Mouse (Mus musculus): ENCODE data around the gene Stim2. TPM values are rescaled to one million over a fixed set of nuclear protein-coding genes. Genes with fewer than 3 reads are reported as not detected.
A peak's percentile ranks its signal among the peaks of the same experiment; 100 is the strongest.

Gene Stim2
- polyA plus RNA-seq, 1 experiment, result 23.6 TPM

DNA sequence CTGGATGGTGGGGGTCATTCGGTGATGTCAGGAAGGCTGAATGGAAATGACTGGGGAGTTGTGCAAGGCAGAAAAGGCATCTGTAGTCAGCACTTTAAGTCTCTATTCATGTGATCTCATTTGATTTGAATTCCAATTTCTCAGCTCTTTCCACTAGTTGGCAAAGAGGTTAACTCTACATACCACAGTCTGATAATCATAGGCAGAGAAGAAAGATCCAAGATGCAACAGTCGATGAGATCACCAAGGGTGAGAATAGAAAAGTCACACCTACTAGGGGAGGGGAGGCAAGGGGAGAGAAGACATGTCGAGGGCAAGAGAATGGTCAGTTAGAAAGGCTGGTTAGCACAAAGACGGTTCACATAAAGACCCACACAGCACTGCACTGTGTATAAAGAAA, 27.1 kb upstream of the Stim2 start:
- H3K4me3 ChIP-seq, result no peak overlapping the region
- H3ac ChIP-seq (ENCODE audit: control insufficient read depth, insufficient read length), result no peak overlapping the region
- no peak overlapping the region for H3K4me2 ChIP-seq (ENCODE audit: low read depth)
- H3K79me2 ChIP-seq (ENCODE audit: control insufficient read depth, insufficient read depth), result no peaks in the 10 kb centered on the region
- TF ChIP-seq E2F4 (IDR thresholded peaks at IDR 0.05; ENCODE audit: insufficient read depth) (no peak), POLR2AphosphoS2 (IDR thresholded peaks at IDR 0.05; ENCODE audit: insufficient read length, low read depth) (no peak), MAX (IDR thresholded peaks at IDR 0.05; ENCODE audit: low read depth) (no peak), USF1 (IDR thresholded peaks at IDR 0.05; ENCODE audit: low read depth) (no peak), CEBPB (IDR thresholded peaks at IDR 0.05; ENCODE audit: insufficient read depth, poor library complexity, severe bottlenecking) (no peak), REST (IDR thresholded peaks at IDR 0.05; ENCODE audit: insufficient read depth, insufficient read length) (no peak)
- H3K36me3 ChIP-seq (ENCODE audit: control insufficient read depth, insufficient read depth), result no peaks in the 10 kb centered on the region
- no peaks in the 10 kb centered on the region for H3K27me3 ChIP-seq (ENCODE audit: control insufficient read depth, insufficient read depth, insufficient read length)

DNA sequence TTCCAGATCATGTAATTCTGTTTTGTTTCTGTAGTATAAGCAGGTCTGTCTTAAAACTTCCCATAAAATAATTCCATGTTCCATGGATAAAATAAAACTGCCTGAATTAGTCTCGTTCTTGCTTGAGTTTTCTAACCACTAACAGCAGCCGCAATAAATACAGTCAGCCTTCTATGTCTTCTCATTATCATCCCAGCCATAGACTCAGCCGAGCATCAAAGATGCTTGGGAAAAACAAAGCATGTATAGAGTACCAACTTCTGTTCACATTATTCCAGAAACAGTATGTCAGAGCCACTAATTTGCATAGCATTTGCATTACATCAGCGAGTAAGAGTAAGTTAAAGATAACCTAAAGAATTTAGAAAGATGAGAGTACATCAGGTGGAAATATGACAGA, 25.4 kb upstream of the Stim2 start:
- no peak overlapping the region for H3K4me2 ChIP-seq (ENCODE audit: low read depth)
- H3K4me3 ChIP-seq, result no peak overlapping the region
- H3ac ChIP-seq (ENCODE audit: control insufficient read depth, insufficient read length), result no peak overlapping the region
- no peaks in the 10 kb centered on the region for H3K36me3 ChIP-seq (ENCODE audit: control insufficient read depth, insufficient read depth)
- TF ChIP-seq MYOG (IDR thresholded peaks at IDR 0.05; ENCODE audit: control insufficient read depth in 1 of 3, insufficient read depth in 1 of 3, insufficient read length in 2 of 3, low read depth in 2 of 3) (no peak), MAX (IDR thresholded peaks at IDR 0.05; ENCODE audit: low read depth) (no peak), POLR2A (IDR thresholded peaks at IDR 0.05; ENCODE audit: insufficient read length, low read depth) (no peak), MYOD1 (IDR thresholded peaks at IDR 0.05; ENCODE audit: control insufficient read depth in 1 of 3, insufficient read length in 2 of 3, low read depth in 2 of 3) (no peak), REST (IDR thresholded peaks at IDR 0.05; ENCODE audit: insufficient read depth, insufficient read length) (no peak), TCF3 (IDR thresholded peaks at IDR 0.05; ENCODE audit: insufficient read length, low read depth) (no peak), CEBPB (IDR thresholded peaks at IDR 0.05; ENCODE audit: insufficient read depth, poor library complexity, severe bottlenecking) (no peak), POLR2AphosphoS2 (IDR thresholded peaks at IDR 0.05; ENCODE audit: insufficient read length, low read depth) (no peak), USF1 (IDR thresholded peaks at IDR 0.05; ENCODE audit: low read depth) (no peak), E2F4 (IDR thresholded peaks at IDR 0.05; ENCODE audit: insufficient read depth) (no peak), SRF (IDR thresholded peaks at IDR 0.05; ENCODE audit: control insufficient read depth, insufficient read length, low read depth) (no peak), TCF12 (IDR thresholded peaks at IDR 0.05; ENCODE audit: insufficient read depth, poor library complexity, severe bottlenecking) (no peak)
- no peaks in the 10 kb centered on the region for H3K79me2 ChIP-seq (ENCODE audit: control insufficient read depth, insufficient read depth)
- H3K27me3 ChIP-seq (ENCODE audit: control insufficient read depth, insufficient read depth, insufficient read length), result no peaks in the 10 kb centered on the region

DNA sequence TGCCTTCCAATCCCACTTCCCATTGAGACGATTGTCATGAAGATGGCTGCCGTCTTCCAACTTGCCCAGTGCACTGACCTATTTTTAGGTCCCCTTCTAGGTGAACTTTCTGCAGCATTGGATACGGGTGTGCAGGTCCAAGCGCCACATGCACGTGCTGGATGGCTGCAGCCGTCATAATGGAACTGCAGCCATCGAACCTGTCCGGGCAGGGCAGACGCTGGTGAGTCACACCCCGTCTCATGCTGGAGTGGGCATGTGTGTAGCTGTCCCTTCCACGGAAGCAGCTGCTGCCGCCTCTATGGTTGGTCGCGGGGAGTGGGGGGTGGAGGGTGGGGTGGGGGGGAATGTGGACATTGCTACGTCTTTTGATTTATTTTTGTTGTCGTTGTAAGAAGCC, 21.8 kb upstream of the Stim2 start:
- TF ChIP-seq MAX (IDR thresholded peaks at IDR 0.05; ENCODE audit: low read depth), result no peak
- peak in 2 of 3 experiments; percentile 82 to 95 for TF ChIP-seq MYOD1 (IDR thresholded peaks at IDR 0.05; ENCODE audit: control insufficient read depth in 1 of 3, insufficient read length in 2 of 3, low read depth in 2 of 3)
- no peak for TF ChIP-seq E2F4 (IDR thresholded peaks at IDR 0.05; ENCODE audit: insufficient read depth)
- peak; percentile 69 for TF ChIP-seq TCF3 (IDR thresholded peaks at IDR 0.05; ENCODE audit: insufficient read length, low read depth)
- peak; percentile 11 to 95 (median 95) for TF ChIP-seq MYOG (IDR thresholded peaks at IDR 0.05; ENCODE audit: control insufficient read depth in 1 of 3, insufficient read depth in 1 of 3, insufficient read length in 2 of 3, low read depth in 2 of 3)
- no peak for TF ChIP-seq CEBPB (IDR thresholded peaks at IDR 0.05; ENCODE audit: insufficient read depth, poor library complexity, severe bottlenecking)
- peak; percentile 23 for TF ChIP-seq TCF12 (IDR thresholded peaks at IDR 0.05; ENCODE audit: insufficient read depth, poor library complexity, severe bottlenecking)
- Histone ChIP-seq H3ac (ENCODE audit: control insufficient read depth, insufficient read length) (no peak overlapping the region), H3K27me3 (ENCODE audit: control insufficient read depth, insufficient read depth, insufficient read length) (no peaks in the 10 kb centered on the region), H3K4me2 (ENCODE audit: low read depth) (peak overlapping the region; percentile 37), H3K36me3 (ENCODE audit: control insufficient read depth, insufficient read depth) (no peaks in the 10 kb centered on the region), H3K4me3 (no peak overlapping the region), H3K79me2 (ENCODE audit: control insufficient read depth, insufficient read depth) (no peaks in the 10 kb centered on the region)

DNA sequence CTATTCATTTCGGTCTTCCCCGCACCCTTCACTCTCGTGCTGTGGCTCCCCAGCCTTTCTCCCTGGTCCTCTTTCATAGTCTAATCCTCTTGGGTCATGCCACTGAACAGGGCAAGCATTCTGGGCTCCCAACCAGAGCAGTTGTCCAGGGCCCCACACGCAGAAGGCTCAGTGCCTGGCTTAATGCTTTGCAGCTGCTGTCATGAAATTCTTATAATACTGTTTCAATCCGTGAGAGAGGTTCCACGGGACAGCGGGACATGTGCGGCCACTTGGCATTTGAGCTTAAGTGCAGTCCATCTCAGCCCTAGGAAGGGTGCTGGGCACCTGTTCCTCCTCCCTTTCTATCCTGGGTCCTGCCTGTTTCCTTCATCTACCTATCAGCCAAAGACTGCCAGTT, 21.2 kb upstream of the Stim2 start:
- TF ChIP-seq SRF (IDR thresholded peaks at IDR 0.05; ENCODE audit: control insufficient read depth, insufficient read length, low read depth) (no peak), TCF12 (IDR thresholded peaks at IDR 0.05; ENCODE audit: insufficient read depth, poor library complexity, severe bottlenecking) (peak; percentile 88), POLR2AphosphoS2 (IDR thresholded peaks at IDR 0.05; ENCODE audit: insufficient read length, low read depth) (no peak), CEBPB (IDR thresholded peaks at IDR 0.05; ENCODE audit: insufficient read depth, poor library complexity, severe bottlenecking) (no peak), MYOG (IDR thresholded peaks at IDR 0.05; ENCODE audit: control insufficient read depth in 1 of 3, insufficient read depth in 1 of 3, insufficient read length in 2 of 3, low read depth in 2 of 3) (peak; percentile 73 to 97 (median 94)), MAX (IDR thresholded peaks at IDR 0.05; ENCODE audit: low read depth) (no peak), USF1 (IDR thresholded peaks at IDR 0.05; ENCODE audit: low read depth) (no peak), TCF3 (IDR thresholded peaks at IDR 0.05; ENCODE audit: insufficient read length, low read depth) (peak; percentile 29), E2F4 (IDR thresholded peaks at IDR 0.05; ENCODE audit: insufficient read depth) (no peak), POLR2A (IDR thresholded peaks at IDR 0.05; ENCODE audit: insufficient read length, low read depth) (no peak), REST (IDR thresholded peaks at IDR 0.05; ENCODE audit: insufficient read depth, insufficient read length) (no peak), MYOD1 (IDR thresholded peaks at IDR 0.05; ENCODE audit: control insufficient read depth in 1 of 3, insufficient read length in 2 of 3, low read depth in 2 of 3) (peak; percentile 69 to 87 (median 71))

DNA sequence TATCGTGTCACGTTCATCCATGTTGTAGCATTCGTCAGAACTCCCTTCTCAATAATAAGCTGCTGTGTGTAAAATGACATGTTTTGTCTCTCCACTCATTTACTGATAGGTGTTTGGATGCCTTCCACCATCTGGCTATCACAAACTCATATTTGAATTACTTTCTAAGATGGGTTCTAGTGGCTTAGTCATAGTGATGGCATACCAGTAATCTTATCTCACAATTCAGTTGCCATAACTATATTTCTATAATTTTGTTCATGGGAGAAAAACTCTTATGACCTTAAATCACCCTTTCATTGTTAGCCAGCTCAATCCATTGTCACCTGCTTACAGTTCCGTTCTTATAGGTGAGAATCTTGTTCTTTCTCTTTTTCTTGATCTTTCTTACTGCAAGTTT, 14.9 kb upstream of the Stim2 start:
- no peaks in the 10 kb centered on the region for H3K36me3 ChIP-seq (ENCODE audit: control insufficient read depth, insufficient read depth)
- no peak for TF ChIP-seq USF1 (IDR thresholded peaks at IDR 0.05; ENCODE audit: low read depth)
- TF ChIP-seq MAX (IDR thresholded peaks at IDR 0.05; ENCODE audit: low read depth), result no peak
- no peak for TF ChIP-seq TCF3 (IDR thresholded peaks at IDR 0.05; ENCODE audit: insufficient read length, low read depth)
- no peak for TF ChIP-seq TCF12 (IDR thresholded peaks at IDR 0.05; ENCODE audit: insufficient read depth, poor library complexity, severe bottlenecking)
- no peak for TF ChIP-seq POLR2A (IDR thresholded peaks at IDR 0.05; ENCODE audit: insufficient read length, low read depth)
- TF ChIP-seq SRF (IDR thresholded peaks at IDR 0.05; ENCODE audit: control insufficient read depth, insufficient read length, low read depth), result no peak
- TF ChIP-seq E2F4 (IDR thresholded peaks at IDR 0.05; ENCODE audit: insufficient read depth), result no peak
- TF ChIP-seq REST (IDR thresholded peaks at IDR 0.05; ENCODE audit: insufficient read depth, insufficient read length), result no peak
- no peak for TF ChIP-seq CEBPB (IDR thresholded peaks at IDR 0.05; ENCODE audit: insufficient read depth, poor library complexity, severe bottlenecking)
- no peak overlapping the region for H3ac ChIP-seq (ENCODE audit: control insufficient read depth, insufficient read length)
- no peaks in the 10 kb centered on the region for H3K27me3 ChIP-seq (ENCODE audit: control insufficient read depth, insufficient read depth, insufficient read length)
- H3K4me3 ChIP-seq, result no peak overlapping the region
- H3K4me2 ChIP-seq (ENCODE audit: low read depth), result no peak overlapping the region
- no peaks in the 10 kb centered on the region for H3K79me2 ChIP-seq (ENCODE audit: control insufficient read depth, insufficient read depth)

More for the DNA sequence above, 21.2 kb upstream of the Stim2 start:
- H3K4me3 ChIP-seq, result no peak overlapping the region
- H3K27me3 ChIP-seq (ENCODE audit: control insufficient read depth, insufficient read depth, insufficient read length), result no peaks in the 10 kb centered on the region
- H3K36me3 ChIP-seq (ENCODE audit: control insufficient read depth, insufficient read depth), result no peaks in the 10 kb centered on the region
- H3ac ChIP-seq (ENCODE audit: control insufficient read depth, insufficient read length), result no peak overlapping the region
- H3K4me2 ChIP-seq (ENCODE audit: low read depth), result peak overlapping the region; percentile 14
- H3K79me2 ChIP-seq (ENCODE audit: control insufficient read depth, insufficient read depth), result no peaks in the 10 kb centered on the region

All from myocyte (in vitro differentiated cells).